In genomic region chr2:173220754-173221153, GRCm38 (mm10) we compare ENCODE assay signal across 21 mouse cellular contexts. TPM values are rescaled to one million over a fixed set of nuclear protein-coding genes. Genes with fewer than 3 reads are reported as not detected.
A peak's percentile ranks its signal among the peaks of the same experiment; 100 is the strongest.
DNase-seq lines count a peak whose midpoint lies in the region; ATAC-seq and TF ChIP-seq lines count a peak whose summit lies in the region.
"Had no signal": no experiment of that assay in that cellular context is flagged by ENCODE, and none has a peak within 500 bp of the region (broad histone marks: within the 10 kb centered on the region; RNA-seq: fewer than 3 reads in every experiment).

No protein-coding gene starts in this region.

- no peaks in the 10 kb centered on the region for H3K4me1 ChIP-seq in neural tube, embryonic 11.5 days (ENCODE audit: control insufficient read depth, insufficient read depth, low read length)
- no peaks in the 10 kb centered on the region for H3K4me1 ChIP-seq in stomach, postnatal 0 days (replicated peaks; ENCODE audit: control insufficient read depth, insufficient read depth)

- peak; percentile 63 for DNase-seq in heart, adult 11 months
- no peak for DNase-seq in heart, postnatal 14 days
- DNase-seq in neural tube, embryonic 11.5 days (ENCODE audit: low spot score): peak; percentile 8
- no peak for DNase-seq in neural tube, embryonic 10.5 days (ENCODE audit: extremely low spot score, low spot score)
- peak; percentile 5 for DNase-seq in thymus, postnatal 4 days
- no peak for DNase-seq in thymus, postnatal 0 days (ENCODE audit: low spot score)
- DNase-seq in stomach, postnatal 0 days (ENCODE audit: low spot score): peak; percentile 6
- DNase-seq: adrenal gland, postnatal 14 days; cerebellum, adult 11-12 months; cerebellum, adult 9-10 months; cerebellum, postnatal 36 days; gastrocnemius, adult 2 months; heart, postnatal 4 days had no signal

- TF ChIP-seq EP300 in stomach, postnatal 0 days (optimal IDR thresholded peaks at IDR 0.05): no peak

- no peak for ATAC-seq in neural tube, embryonic 11.5 days (ENCODE audit: insufficient read depth, low FRiP score, low TSS enrichment)
- ATAC-seq in stomach, postnatal 0 days (ENCODE audit: low FRiP score, low TSS enrichment): no peak
- ATAC-seq: activated CD4-positive, CD25-positive, alpha-beta regulatory T cell, adult 4 months; forebrain, embryonic 14.5 days; hindbrain, embryonic 16.5 days; Patski had no signal

- TF ChIP-seq CTCF in stomach, postnatal 0 days (IDR thresholded peaks at IDR 0.05; ENCODE audit: low read depth): no peak

- H3K9ac ChIP-seq in neural tube, embryonic 11.5 days (ENCODE audit: low read length): no peak overlapping the region
- H3K9ac ChIP-seq in stomach, postnatal 0 days (ENCODE audit: low read length): no peak overlapping the region
- H3K9ac ChIP-seq: embryonic facial prominence, embryonic 13.5 days; heart, embryonic 13.5 days; hindbrain, embryonic 12.5 days had no signal

- no peaks in the 10 kb centered on the region for H3K36me3 ChIP-seq in neural tube, embryonic 11.5 days (ENCODE audit: control insufficient read depth, insufficient read depth, low read length)
- H3K36me3 ChIP-seq in stomach, postnatal 0 days (ENCODE audit: control insufficient read depth, insufficient read depth, low read length): no peaks in the 10 kb centered on the region

- no peak overlapping the region for H3K4me2 ChIP-seq in neural tube, embryonic 11.5 days (ENCODE audit: low read depth)
- no peak overlapping the region for H3K4me2 ChIP-seq in stomach, postnatal 0 days (replicated peaks; ENCODE audit: low read depth)
- H3K4me2 ChIP-seq: embryonic facial prominence, embryonic 13.5 days; heart, embryonic 13.5 days; hindbrain, embryonic 12.5 days had no signal

- no peak overlapping the region for H3K27ac ChIP-seq in neural tube, embryonic 11.5 days (ENCODE audit: low read depth, low read length)
- no peak overlapping the region for H3K27ac ChIP-seq in stomach, postnatal 0 days (replicated peaks)
- H3K27ac ChIP-seq: embryonic facial prominence, embryonic 13.5 days; gastrocnemius, adult 2 months; heart, embryonic 13.5 days; hindbrain, embryonic 12.5 days had no signal

- intact Hi-C loops in heart, postnatal 14 days (cut with DNase I): no loop called here

- 89% methylated on average over 9 of the region's 9 CpGs for WGBS in neural tube, embryonic 11.5 days
- WGBS in stomach, postnatal 0 days: 85% methylated on average over 9 of the region's 9 CpGs

- no peaks in the 10 kb centered on the region for H3K27me3 ChIP-seq in neural tube, embryonic 11.5 days (ENCODE audit: control insufficient read depth, insufficient read depth, low read length)
- no peaks in the 10 kb centered on the region for H3K27me3 ChIP-seq in stomach, postnatal 0 days (ENCODE audit: control insufficient read depth, insufficient read depth, low read length)
- H3K27me3 ChIP-seq: CH12.LX; embryonic facial prominence, embryonic 13.5 days; hindbrain, embryonic 12.5 days; Patski had no signal

- H3K4me3 ChIP-seq in neural tube, embryonic 11.5 days (ENCODE audit: low read depth, low read length): no peak overlapping the region
- no peak overlapping the region for H3K4me3 ChIP-seq in stomach, postnatal 0 days (ENCODE audit: low read depth, low read length)
- H3K4me3 ChIP-seq: embryonic facial prominence, embryonic 13.5 days; gastrocnemius, adult 2 months; heart, embryonic 13.5 days; hindbrain, embryonic 12.5 days had no signal

- H3K9me3 ChIP-seq in neural tube, embryonic 11.5 days (ENCODE audit: control insufficient read depth, low read length): no peaks in the 10 kb centered on the region
- no peaks in the 10 kb centered on the region for H3K9me3 ChIP-seq in stomach, postnatal 0 days (ENCODE audit: control insufficient read depth, low read length)
- H3K9me3 ChIP-seq: embryonic facial prominence, embryonic 13.5 days; heart, embryonic 13.5 days had no signal

RNA-seq across cellular contexts. Expression of gene Zbp1, which starts 2.0 kb away (rescaled TPM):
- total RNA-seq in heart, postnatal 14 days (2021): under 1 TPM; 0.31 to 0.44 TPM
- polyA plus RNA-seq in neural tube, embryonic 11.5 days (2014; fragmentation: Nextera tagmentation; extraction: Ambion mirVana): not detected in 2 replicates
- 42.1 and 52.8 TPM in 2 replicates for polyA plus RNA-seq in thymus, postnatal 0 days (2015; fragmentation: Nextera tagmentation; extraction: Ambion mirVana)
- polyA plus RNA-seq in stomach, postnatal 0 days (2015; fragmentation: Nextera tagmentation; extraction: Ambion mirVana): 4.6 and 5.0 TPM in 2 replicates
- total RNA-seq: gastrocnemius, adult 2 months had no signal
- polyA plus RNA-seq: forebrain, embryonic 14.5 days; hindbrain, embryonic 16.5 days had no signal

RNA-seq across cellular contexts. Expression of gene Pmepa1, which starts 55.6 kb away (rescaled TPM):
- 10 to 100 TPM; 32.4 to 32.5 TPM for total RNA-seq in heart, postnatal 14 days (2021)
- polyA plus RNA-seq in neural tube, embryonic 11.5 days (2014; fragmentation: Nextera tagmentation; extraction: Ambion mirVana): 5.3 and 5.9 TPM in 2 replicates
- 3.1 and 4.2 TPM in 2 replicates for polyA plus RNA-seq in thymus, postnatal 0 days (2015; fragmentation: Nextera tagmentation; extraction: Ambion mirVana)
- 6.1 and 7.0 TPM in 2 replicates for polyA plus RNA-seq in stomach, postnatal 0 days (2015; fragmentation: Nextera tagmentation; extraction: Ambion mirVana)

Comparison
In these comparisons a context has a peak if more than half of its experiments do, and no peak if none do; other contexts are left out.
1. DNase-seq: peak in heart, adult 11 months (single experiment), neural tube, embryonic 11.5 days (single experiment), thymus, postnatal 4 days (single experiment) and stomach, postnatal 0 days (single experiment); none in heart, postnatal 14 days (0 of 2), neural tube, embryonic 10.5 days (single experiment) and thymus, postnatal 0 days (single experiment).